Mouse (Mus musculus) kidney, postnatal 4 days (tissue): ENCODE results near the gene Madd.
"Not testable (repeated sequence)": the region's sequence is repeated elsewhere in the genome, so short reads cannot be mapped to it uniquely, and the experiment has no call there.

Experiments
- DNase-seq, 2 experiments: peaks; one replicate each; pipeline ENCODE4 v3.0.0; 2021; ENCODE audit warnings: mixed read lengths in 2 of 2

Madd gene

DNA sequence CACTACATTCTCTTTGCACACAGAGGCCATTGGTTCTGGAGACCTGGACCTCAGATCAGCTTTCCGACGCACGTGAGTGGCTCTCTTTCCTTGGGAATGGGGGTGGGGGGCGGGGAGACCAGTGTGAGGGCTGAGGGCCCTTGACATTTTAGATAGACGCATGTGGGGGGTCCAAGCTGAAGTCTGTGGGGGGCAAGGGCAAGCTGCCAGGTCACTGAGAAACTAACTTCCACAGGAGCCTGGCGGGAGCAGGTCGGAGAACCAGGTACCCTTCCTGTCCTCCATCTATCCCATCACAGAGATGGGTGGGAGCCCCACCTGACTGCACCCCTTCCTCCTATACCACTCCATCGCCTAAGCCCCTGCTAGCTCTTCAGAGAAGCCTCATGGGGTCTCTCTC lies 62.1 kb downstream of the Madd start:
- no peak for DNase-seq

DNA sequence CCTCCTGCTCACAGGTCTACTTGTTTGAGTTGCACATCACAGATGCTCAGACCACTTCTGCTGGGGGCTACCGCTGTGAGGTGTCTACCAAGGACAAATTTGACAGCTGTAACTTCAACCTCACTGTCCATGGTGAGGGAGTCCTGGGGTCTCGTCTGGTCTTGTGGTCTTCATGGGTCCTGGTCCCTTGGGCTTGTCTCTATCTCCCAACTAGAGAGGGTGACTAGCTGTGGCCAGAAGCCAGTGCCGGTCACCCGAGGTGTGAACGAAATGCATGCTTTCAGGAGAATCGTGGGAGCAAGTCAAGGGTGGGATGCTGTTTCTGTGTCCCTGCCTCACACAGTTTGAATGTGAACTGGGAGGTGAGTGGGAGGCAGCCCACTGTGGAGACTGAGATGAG lies 62.6 kb downstream of the Madd start:
- no peak for DNase-seq

DNA sequence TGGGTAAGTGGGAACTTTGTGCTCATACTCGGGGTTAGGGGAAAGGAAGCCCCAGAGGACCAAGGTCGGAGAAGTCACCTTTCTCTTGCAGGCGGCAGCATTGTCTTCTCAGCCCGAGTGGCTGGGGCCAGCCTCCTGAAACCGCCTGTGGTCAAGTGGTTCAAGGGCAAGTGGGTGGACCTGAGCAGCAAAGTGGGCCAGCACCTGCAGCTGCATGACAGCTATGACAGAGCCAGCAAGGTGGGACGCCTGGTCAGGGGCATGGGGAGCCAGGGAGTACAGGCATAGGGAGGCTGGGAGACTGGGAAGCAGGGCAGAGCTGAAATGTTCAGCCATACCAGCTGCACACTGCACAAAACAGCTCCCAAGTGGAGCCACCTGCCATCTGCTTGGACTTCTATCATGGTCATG lies 63.4 kb downstream of the Madd start:
- no peak for DNase-seq

DNA sequence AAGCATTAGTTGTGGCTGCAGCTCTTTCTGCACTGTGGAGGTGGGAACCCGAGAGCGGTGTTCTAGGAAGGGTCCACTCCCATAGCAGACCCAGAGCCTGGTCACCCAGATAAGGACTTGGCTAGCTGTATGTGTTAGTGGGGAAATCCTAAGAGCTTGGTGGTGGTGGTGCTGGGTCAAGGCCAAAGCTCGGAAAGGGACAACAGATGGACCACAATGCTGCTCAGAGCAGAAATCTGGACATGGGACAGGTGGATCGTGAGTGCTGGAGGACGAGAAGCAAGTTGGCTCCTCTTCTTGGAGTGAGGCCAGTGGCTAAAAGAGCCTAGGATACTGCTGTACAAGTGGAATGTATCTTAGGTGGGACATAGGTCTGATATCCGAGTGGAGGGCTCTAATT lies 64.1 kb downstream of the Madd start:
- no peak for DNase-seq

DNA sequence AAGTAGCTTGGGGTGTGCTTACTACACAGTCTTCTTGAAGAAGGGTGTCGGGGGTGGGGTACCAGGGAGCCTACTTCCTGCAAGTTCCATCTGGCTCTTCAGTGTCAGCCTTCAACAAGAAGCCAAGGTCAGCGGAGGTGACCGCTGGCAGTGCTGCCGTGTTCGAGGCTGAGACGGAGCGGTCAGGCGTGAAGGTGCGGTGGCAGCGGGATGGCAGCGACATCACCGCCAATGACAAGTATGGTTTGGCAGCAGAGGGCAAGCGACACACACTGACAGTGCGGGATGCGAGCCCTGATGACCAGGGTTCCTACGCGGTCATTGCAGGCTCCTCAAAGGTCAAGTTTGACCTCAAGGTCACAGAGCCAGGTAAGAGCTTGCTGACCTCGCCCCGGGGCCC lies 64.6 kb downstream of the Madd start:
- peak in 1 of 2 experiments; percentile 29 for DNase-seq

DNA sequence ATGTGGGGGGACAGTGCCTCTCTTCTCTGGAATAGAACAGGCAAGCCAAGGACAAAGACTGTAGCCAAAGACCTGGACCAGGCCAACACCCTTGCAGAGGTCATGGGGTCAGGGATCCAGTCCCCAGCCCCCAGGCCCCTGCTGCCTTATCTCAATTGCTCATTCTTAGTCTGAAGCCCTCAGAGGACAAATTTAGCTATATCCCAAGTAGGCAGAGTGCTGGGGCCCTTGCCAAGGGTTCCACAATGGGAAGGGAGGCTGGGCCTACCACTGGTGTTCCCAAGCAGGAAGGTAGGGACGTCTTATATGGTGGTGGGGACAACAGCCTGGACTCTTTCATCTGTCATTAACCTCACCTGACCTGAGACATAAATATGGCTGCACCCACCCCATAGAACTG lies 65.0 kb downstream of the Madd start:
- no peak for DNase-seq

DNA sequence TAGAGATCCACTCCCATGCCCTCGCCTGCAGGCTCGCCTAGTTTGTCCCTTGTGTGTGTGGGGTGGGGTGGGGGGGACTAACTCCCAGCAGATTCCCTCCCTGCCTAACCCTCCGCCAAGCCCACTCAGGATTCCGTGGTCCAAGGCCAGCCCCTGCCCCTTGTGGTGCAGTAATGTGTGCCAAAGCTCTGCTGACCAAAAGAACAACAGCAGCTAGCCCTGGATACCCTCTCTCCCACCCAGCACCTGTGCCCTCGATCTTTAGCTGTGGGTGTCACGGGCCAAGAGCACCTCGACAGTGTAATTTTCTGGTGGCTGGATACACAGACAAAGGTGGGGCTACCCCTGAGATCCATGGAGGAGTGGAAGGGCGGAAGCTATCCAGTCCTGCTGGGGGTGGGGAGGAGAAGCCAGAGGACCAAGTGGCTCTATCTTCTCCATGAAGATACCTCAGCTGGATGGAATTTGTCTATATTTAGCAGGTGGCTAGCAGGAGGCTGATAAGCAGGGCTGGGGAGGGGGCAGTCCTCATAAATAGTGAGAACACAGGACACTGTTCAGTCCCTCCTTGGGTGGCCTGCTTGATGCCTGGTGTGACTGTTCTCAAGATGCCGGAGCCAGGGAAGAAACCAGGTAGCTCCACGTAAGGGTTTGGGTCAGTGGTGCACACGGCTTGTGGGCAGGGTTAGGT lies 65.9 kb downstream of the Madd start, which contains the start of gene Mybpc3:
Gene Mybpc3, plus strand, starts transcription at position 560 of the 691 bp plus-strand sequence.
- DNase-seq: no peak

DNA sequence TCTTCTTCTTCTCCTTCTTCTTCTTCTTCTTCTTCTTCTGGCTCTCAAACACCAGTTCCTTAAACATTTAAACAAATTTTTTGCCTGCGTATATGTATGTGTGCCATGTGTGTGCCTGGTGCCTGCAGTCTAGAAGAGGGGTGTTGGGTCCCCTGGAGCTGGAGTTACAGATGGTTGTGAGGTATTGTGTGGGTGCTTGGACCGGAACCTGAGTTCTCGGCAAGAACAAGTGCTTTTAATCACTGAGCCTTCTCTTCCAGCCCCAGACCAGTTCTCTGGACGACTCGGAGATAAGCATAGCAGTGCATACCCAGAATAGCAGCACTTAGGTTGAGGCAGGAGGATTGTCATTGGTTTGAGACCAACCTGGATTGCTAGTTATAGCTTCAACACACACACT lies 66.8 kb downstream of the Madd start:
- no peak for DNase-seq

DNA sequence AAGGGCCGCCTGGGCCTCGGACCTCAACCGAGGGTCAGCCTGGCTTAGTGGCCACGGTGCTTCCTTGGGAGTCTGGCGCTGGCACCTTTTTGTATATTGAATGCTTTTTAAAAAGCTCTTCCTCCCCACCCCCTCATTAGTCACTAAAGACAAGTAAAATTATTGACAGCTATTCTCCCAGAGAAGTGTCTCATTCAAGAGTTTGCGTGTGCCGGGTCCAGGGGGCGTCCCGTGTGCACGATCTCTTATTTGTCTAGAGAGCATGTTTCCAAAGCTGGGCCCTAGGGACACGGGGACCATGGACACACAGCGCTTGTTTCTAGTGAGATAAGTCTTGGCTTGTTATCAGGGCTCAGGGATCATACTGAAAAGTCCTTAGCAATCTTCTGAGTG lies 68.1 kb downstream of the Madd start:
- no peak for DNase-seq

DNA sequence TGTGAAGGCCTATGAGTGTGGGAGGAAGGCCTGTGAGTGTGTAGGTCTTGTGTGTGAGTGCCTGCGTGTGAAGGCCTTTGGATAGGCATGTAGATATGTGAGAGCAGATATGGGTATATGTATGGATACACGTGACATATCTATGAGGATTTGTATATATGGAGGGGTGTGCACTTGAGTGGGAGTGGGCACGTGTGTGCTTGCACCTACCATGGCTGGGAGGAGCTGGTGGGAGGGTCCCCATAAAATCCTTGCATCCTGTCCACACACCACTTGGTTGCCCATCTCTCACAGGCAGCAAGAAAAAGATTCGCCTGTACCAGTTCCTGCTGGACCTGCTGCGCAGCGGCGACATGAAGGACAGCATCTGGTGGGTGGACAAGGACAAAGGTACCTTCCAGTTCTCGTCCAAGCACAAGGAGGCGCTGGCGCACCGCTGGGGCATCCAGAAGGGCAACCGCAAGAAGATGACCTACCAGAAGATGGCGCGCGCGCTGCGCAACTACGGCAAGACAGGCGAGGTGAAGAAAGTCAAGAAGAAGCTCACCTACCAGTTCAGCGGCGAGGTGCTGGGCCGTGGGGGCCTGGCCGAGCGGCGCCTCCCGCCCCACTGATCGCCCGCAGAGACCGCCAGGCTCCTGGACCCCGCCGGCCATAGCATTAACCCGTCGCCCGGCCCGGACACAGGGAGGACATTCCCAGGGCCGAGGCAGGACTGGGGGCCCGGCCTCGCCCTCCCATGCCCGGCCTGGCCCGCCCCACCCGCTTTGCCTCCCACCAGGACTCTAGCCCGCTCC lies 68.7 kb downstream of the Madd start:
- DNase-seq: peak; percentile 99

DNA sequence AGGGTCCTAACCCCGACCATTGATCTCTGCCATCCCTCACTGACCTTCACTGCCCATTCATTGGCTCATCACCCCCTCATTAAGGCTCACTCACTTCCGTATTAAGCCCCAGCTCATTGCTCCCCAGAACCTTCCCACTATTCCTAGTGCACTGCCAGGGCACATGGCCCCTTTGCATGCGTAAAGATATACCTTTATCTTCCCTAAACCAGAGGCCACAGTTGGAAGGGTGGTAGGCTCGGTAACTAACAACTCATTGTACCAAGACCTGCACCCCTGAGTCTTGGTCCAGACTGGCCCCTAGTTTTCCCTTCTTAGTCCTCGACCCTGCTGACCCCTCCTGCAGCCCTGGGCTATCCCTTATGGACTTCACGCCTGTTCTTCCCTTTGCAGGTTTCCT lies 69.8 kb downstream of the Madd start:
- no peak for DNase-seq

DNA sequence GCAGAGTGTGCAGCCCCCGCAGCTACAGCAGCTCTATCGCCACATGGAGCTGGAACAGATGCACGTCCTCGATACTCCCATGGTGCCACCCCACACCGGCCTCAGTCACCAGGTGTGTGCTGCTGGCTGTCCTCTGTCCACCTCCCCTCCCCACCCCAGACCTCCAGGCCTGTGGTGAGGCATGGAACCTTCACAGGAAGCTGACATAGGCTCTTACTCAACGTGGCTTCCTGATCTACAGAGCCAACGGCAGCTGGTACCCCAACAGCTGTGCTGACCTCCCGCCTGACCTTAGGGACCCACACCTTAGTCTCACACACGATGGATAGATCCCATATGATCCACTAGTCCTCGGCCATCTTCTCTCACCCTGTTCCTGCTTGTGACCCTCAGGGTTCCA lies 70.3 kb downstream of the Madd start:
- DNase-seq: no peak

DNA sequence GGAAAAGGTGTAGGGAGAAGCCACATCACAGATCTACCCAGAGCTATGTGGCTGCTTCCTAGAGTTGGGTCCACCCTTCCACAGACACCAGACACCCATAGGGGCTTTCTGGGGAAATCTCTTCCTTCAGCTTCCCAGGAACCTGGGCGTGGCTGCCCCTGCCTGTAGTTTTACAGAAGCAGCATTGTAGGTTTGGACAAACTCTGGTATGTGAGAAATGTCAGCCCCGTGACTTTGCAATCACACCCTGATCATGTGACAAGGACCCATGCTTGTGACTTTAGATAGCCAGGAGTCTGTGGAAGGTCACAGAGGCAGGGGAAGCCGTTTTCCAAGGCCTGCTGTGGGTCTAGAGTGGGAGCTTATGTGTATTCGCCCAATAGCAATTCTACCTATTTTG lies 71.1 kb downstream of the Madd start:
- DNase-seq: peak in 1 of 2 experiments; percentile 28

DNA sequence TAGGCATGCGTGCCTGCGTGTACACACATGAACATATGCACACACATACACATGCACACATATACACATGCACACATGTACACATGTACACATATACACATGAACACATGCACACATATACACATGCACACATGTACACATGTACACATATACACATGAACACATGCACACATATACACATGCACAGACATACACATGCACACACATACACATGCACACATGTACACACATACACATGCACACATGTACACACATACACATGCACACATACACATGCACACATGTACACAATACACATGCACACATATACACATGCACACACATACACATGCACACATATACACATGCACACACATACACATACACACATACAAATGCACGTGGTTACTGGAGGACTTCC lies 71.8 kb downstream of the Madd start:
- not testable (repeated sequence) for DNase-seq

DNA sequence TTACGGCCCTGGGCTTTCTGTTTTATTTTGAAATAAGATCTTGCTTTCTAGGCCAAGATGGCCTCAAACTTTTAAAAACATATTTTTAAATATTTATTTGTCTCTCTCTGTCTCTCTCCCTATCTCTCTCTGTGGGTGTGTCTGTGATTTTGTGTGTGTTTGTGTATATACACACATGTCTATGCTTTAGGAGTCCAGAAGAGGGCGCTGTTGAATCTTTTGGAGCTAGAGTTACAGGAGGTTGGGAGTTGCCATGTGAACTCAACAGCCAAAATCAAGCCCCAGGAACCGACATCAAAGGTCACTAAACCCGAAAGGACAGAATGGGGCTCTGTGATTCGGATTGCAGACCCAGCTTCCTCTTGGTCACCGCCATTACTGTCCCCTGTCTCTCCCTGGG lies 73.2 kb downstream of the Madd start:
- no peak for DNase-seq

DNA sequence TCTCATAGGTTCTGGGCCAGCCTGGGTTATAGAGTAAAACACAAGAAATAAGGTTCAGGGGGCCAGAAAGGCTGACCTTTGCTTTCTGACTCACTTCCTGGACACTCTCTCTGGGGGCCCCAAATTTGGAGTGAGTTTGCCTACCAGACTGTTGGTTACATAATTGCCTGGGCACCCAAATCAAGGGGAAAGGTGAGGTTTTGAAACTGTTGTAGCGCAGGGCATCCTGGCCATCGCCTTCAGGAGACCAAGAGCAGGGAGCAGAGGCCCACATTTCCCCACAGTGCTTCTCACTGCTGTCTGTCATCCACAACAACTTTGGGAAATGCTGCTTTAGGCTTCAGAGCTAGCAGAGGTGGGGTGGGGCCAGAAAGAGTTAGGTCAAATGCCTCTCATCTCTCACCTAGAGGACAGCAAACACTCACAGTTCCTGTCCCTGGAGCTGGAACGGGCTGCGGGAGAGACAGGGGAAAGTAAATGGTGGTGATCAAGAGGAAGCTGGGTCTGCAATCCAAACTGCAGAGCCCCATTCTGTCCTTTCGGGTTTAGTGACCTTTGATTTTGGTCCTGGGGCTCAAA lies 73.7 kb downstream of the Madd start:
- no peak for DNase-seq

DNA sequence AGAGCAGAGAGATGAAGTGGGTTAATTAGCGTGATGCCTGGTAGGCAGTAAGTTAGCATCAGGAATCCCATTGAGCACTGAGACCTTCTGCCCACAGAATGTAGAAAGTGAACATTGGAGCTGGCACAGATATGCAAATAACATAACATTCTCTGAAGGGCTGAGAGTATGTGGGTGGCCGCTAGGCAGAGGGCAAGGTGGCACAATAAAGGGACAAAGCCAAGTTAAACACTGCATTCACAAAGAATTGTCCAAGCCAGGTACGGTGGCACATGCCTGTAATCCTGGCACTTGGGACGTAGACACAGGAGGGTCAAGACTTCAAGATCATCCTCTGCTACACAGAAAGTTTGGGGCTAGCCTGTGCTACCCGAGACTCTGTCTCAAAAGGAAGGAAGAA lies 74.4 kb downstream of the Madd start:
- no peak for DNase-seq

DNA sequence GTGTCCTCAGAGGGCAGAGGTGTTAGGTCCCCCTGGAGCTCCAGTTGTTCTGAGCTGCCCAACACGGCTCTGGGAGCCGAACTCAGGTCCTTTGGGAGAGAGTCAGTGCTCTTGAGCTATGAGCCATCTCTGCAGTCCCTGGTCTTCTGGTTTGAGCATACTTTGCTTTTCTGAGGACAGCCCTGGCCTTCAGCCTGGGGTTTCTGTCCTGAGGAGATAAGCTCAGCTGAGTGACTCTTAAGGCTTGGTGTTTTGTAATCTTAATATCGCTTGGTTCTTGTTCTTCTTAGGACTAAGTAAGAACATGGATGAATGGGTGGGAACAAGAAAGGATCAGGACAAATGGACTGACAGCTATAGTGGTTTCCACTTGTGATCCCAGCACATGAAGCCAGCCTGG lies 75.5 kb downstream of the Madd start:
- no peak for DNase-seq

DNA sequence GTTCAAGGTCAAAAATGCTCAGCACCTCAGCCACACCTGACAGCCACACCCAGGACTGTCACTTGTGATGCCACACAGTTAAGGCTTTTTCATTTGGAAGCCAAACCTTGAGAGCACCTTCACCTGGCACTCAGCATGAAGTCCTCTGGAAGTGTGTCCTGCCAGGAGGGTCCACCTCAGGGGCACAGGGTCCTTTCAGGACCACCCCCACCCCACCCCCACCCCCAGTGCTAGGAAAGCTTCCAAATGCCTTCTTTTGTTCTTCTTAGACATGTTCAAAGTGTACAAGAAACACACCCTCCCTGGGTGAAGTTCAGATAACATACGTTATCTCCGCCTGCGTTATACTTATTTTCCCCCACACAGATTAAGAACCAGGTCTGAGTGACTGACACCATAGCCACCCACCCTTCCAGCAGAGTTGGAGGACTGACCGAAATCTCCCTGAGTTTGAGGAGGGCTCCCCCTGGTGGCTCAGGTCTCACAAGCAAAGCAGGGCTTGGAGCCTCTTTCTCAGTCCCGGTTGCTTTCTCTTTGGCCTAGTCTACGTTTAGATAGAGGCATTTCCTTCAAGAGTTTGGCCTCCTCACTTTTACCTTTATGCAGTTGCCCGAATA lies 82.4 kb downstream of the Madd start:
- DNase-seq: peak; percentile 97 to 98

DNA sequence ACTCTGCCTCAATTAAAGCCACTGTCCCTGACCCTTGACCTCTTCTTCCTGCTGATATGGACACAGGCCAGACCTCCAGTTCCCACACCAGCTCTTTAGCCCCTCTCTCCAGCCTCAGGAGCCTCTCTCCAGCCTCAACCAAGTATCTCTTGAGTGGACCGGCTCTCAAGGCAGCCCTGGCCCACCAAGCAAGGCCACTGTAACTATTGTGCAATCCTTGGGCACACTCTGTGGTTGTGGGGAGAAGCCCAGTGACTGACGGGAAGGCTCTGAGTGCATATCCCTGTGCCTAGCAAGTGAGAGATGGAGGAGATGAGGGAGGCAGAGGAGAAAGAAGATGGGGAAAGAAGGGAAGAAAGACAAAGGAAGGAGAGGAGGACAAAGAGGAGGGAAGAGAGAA lies 85.5 kb downstream of the Madd start:
- no peak for DNase-seq

DNA sequence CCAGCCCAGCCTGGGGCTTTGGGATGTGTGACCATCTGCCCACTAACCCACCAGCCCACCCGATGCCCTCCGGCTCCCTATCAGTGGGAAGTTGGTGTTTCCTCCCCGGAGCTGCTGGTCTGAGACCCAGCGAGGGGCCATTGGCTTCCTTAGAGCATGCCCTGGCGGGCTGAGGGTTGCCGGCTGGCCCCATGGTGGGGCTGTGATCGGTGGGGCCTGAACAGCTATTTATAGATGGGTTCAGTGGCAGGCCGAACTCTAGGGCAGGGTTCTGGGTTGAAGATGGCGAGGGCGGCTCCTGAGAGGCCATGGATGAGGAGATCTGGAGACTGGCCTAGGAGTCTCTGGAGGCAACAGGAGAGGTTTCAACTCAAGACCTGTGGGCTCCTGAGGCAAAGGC lies 86.6 kb downstream of the Madd start:
- DNase-seq: no peak

DNA sequence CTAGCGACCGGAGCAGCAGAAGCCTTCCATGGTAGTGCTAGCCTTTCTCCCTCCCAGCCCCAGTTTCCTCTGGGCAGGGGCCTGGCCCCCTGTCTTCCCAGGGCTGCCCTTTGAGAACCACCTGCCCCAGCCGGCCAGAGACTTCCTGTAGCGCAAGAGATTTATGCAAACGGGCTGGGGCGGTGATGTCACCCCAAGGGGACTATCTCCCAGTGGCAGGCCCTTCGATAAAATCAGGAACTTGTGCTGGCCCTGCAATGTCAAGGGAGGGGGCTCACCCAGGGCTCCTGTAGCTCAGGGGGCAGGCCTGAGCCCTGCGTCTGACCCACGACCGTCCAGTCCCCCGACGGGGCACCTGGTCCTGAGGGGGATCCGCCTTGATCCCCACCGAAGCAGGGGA lies 87.1 kb downstream of the Madd start:
- no peak for DNase-seq

DNA sequence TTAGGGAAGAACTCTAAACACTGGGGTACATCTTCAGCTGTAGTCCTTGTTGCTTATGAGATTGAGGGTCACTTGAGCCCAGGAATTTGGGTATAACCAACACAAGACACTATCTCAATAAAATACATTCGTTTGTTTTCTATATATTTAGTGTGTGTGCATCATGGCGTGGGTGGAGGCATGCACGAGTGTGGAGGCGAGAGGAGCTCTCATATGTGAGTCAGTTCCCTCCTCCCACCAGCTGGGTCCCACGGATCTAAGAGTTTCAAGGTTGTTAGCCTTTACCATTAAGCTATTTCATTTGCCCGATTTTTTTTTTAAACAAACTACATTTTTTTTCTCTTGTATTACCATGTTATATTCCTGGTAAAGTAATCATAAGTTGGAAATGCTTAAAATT lies 92.8 kb downstream of the Madd start:
- no peak for DNase-seq

DNA sequence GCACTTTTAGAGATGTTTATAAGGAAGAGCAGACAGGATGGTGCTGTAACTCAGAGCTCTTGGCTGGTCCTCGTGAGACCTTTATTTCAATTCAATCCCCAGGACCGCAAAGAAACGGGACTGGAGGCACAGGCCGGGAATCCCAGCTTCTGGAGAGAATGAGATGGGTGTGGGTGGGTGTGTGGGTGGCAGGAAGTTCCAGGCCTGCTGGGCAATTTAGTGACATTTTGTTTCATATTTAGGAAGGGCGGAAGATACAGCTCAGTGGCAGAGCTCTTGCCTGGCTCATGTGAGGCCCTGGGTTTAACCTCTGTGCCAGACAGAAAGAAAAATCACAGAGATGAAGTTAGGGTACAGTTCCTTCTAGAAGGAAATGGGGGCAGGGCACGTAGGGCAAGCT lies 93.4 kb downstream of the Madd start:
- no peak for DNase-seq
